Mouse (Mus musculus) embryonic facial prominence, embryonic 11.5 days (tissue): ENCODE results near the gene Apoh. TPM values are rescaled to one million over a fixed set of nuclear protein-coding genes. Genes with fewer than 3 reads are reported as not detected.

ENCODE experiments used
- ATAC-seq: fragments of 200-750 bp; cut with Nextera tagmentation; replicated peaks from 2 replicates; pipeline ENCODE4 v1.8.0; 2017; ENCODE audit warnings: low read depth; ENCODE audit not compliant: insufficient number of reproducible peaks, low FRiP score, low TSS enrichment
- DNase-seq: peaks from one replicate; pipeline ENCODE4 v3.0.0-alpha.2; 2015; ENCODE audit warnings: low spot score
- H3K27ac ChIP-seq: fragments of 300-500 bp; sonication (generic); replicated peaks from 2 replicates; pipeline ENCODE4 v1.5.1; 2014; ENCODE audit warnings: mild to moderate bottlenecking, low read depth, low read length, control low read depth
- H3K27me3 ChIP-seq: fragments of 300-500 bp; sonication (generic); 2 replicates; pipeline ENCODE4 v1.6.1; 2014; ENCODE audit warnings: mild to moderate bottlenecking, low read length, moderate library complexity, mixed read lengths; ENCODE audit not compliant: control insufficient read depth, insufficient read depth
- H3K36me3 ChIP-seq: fragments of 300-500 bp; sonication (generic); replicated peaks from 2 replicates; pipeline ENCODE4 v1.6.1; 2014; ENCODE audit warnings: low read depth, mild to moderate bottlenecking, low read length, moderate library complexity, mixed read lengths; ENCODE audit not compliant: control insufficient read depth, insufficient read depth
- H3K4me1 ChIP-seq: fragments of 300-500 bp; sonication (generic); 2 replicates; pipeline ENCODE4 v1.6.1; 2014; ENCODE audit warnings: low read length, mixed read lengths; ENCODE audit not compliant: control insufficient read depth, insufficient read depth
- H3K4me2 ChIP-seq: fragments of 300-500 bp; sonication (generic); 2 replicates; pipeline ENCODE4 v1.6.1; 2014; ENCODE audit warnings: low read depth, mild to moderate bottlenecking, control low read depth, low read length, moderate library complexity
- H3K4me3 ChIP-seq: fragments of 300-500 bp; sonication (generic); 2 replicates; pipeline ENCODE4 v1.5.1; 2014; ENCODE audit warnings: low read depth, low read length, control low read depth
- H3K9ac ChIP-seq: fragments of 300-500 bp; sonication (generic); replicated peaks from 2 replicates; pipeline ENCODE4 v1.6.1; 2014; ENCODE audit warnings: mild to moderate bottlenecking, control low read depth, low read length
- H3K9me3 ChIP-seq: fragments of 300-500 bp; sonication (generic); replicated peaks from 2 replicates; pipeline ENCODE4 v1.6.1; 2016; ENCODE audit warnings: mild to moderate bottlenecking, low read length, inconsistent platforms, mixed read lengths; ENCODE audit not compliant: control insufficient read depth
- WGBS: fragments of 180-500 bp; shearing (Covaris S2); extraction: QIAGEN DNeasy Blood & Tissue Kit; methylation state at CpG from one replicate; pipeline ENCODE4 v1.1.7; 2014; 5-methylcytosine and 5-hydroxymethylcytosine counted together
- polyA plus RNA-seq: library from polyadenylated mRNA; unstranded; fragments of >200 nt; fragmentation: Nextera tagmentation; extraction: Ambion mirVana; gene quantifications from 2 replicates; pipeline ENCODE4 v1.2.1, GENCODE M21; 2014

Apoh gene
- polyA plus RNA-seq, 1 experiment from 2014 or later, result 0.17 TPM

GRCm38 (mm10) chr11:108317878-108318277, 25.3 kb upstream of the Apoh start:
- Histone ChIP-seq H3K4me3 (no peak overlapping the region), H3K27ac (no peak overlapping the region), H3K4me2 (no peak overlapping the region), H3K9me3 (no peaks in the 10 kb centered on the region), H3K36me3 (no peaks in the 10 kb centered on the region), H3K27me3 (no peaks in the 10 kb centered on the region), H3K9ac (no peak overlapping the region), H3K4me1 (no peaks in the 10 kb centered on the region)
- ATAC-seq, result no peak
- 72% methylated on average over 6 of the region's 6 CpGs for WGBS
- DNase-seq, result no peak

DNA sequence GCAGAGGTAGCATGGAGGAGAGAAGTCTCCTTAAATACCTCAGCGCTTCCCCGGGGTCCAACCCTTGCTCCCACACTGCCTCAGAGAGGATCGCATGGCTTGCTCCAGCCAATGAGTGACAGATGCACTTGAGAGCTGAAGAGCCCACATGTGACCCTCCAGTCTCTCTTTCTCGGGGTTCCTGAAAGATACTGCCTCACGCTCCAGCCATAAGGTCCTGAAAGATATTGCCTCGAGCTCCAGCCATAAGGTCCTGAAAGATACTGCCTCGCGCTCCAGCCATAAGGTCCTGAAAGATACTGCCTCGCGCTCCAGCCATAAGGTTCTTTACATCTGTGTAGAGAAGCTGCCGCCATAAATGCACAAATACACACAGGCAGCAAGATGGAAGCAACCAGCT, 24.0 kb upstream of the Apoh start:
- WGBS, result 86% methylated on average over 11 of the region's 11 CpGs
- no peak for ATAC-seq
- no peak for DNase-seq

GRCm38 (mm10) chr11:108320561-108320960, 22.6 kb upstream of the Apoh start:
- H3K4me3 ChIP-seq, result no peak overlapping the region
- WGBS, result 84% methylated on average over 7 of the region's 7 CpGs

More for the DNA sequence above, 24.0 kb upstream of the Apoh start:
- Histone ChIP-seq H3K9ac (no peak overlapping the region), H3K9me3 (no peaks in the 10 kb centered on the region), H3K27me3 (no peaks in the 10 kb centered on the region), H3K36me3 (no peaks in the 10 kb centered on the region), H3K4me2 (no peak overlapping the region), H3K4me3 (no peak overlapping the region), H3K27ac (no peak overlapping the region), H3K4me1 (no peaks in the 10 kb centered on the region)

DNA sequence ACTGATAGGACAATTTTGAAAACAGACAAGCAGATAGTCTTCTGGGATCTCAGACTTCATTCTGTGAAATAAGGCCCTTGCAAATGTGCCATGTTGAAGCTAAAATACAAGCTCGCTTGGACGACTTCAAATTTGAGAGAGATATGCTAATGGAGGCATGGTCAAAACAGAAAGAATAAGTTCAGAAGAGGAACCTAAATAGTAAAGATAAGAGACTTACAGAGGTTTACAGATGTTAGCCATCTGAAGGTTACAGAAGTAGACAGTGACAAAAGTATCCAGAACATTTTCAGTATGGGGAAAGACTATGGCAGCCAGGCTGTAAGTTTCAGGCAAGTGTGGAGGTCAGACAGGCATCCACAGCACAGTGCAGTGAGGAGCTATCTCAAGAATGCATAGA, 21.0 kb upstream of the Apoh start:
- 91% methylated on average over 2 of the region's 2 CpGs for WGBS
- H3K27me3 ChIP-seq, result no peaks in the 10 kb centered on the region
- no peaks in the 10 kb centered on the region for H3K9me3 ChIP-seq
- no peak for ATAC-seq
- H3K4me1 ChIP-seq, result no peaks in the 10 kb centered on the region
- H3K4me3 ChIP-seq, result no peak overlapping the region
- DNase-seq, result no peak
- no peak overlapping the region for H3K4me2 ChIP-seq
- no peak overlapping the region for H3K27ac ChIP-seq
- H3K9ac ChIP-seq, result no peak overlapping the region
- no peaks in the 10 kb centered on the region for H3K36me3 ChIP-seq

More at GRCm38 (mm10) chr11:108320561-108320960, 22.6 kb upstream of the Apoh start:
- H3K4me1 ChIP-seq, result no peaks in the 10 kb centered on the region
- H3K4me2 ChIP-seq, result no peak overlapping the region
- no peaks in the 10 kb centered on the region for H3K9me3 ChIP-seq
- DNase-seq (no peak), ATAC-seq (no peak)
- no peaks in the 10 kb centered on the region for H3K27me3 ChIP-seq
- H3K36me3 ChIP-seq, result no peaks in the 10 kb centered on the region
- no peak overlapping the region for H3K27ac ChIP-seq
- no peak overlapping the region for H3K9ac ChIP-seq

DNA sequence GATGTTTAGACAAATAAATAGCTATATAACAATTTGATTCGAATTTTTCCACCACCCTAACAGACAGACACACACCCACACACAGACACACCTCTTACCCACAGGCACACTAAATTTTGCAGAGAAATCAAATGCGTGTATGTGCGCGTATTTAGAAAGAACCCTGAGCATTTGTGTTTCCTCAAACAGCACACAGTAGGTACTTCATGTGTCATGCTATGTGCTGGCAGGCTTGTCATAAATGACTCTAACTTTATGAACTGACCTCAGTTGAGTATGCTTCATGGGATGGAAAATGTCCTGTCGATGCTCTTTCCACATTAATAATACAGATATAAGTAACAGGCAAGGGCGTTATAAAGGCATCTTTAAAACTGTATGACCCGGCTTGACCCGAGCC, 17.2 kb upstream of the Apoh start:
- H3K27me3 ChIP-seq, result no peaks in the 10 kb centered on the region
- H3K9ac ChIP-seq, result no peak overlapping the region
- no peaks in the 10 kb centered on the region for H3K4me1 ChIP-seq
- no peak for ATAC-seq
- no peaks in the 10 kb centered on the region for H3K36me3 ChIP-seq
- DNase-seq, result no peak
- H3K4me2 ChIP-seq, result no peak overlapping the region
- no peak overlapping the region for H3K27ac ChIP-seq
- no peak overlapping the region for H3K4me3 ChIP-seq
- H3K9me3 ChIP-seq, result no peaks in the 10 kb centered on the region
- 78% methylated on average over 8 of the region's 8 CpGs for WGBS

DNA sequence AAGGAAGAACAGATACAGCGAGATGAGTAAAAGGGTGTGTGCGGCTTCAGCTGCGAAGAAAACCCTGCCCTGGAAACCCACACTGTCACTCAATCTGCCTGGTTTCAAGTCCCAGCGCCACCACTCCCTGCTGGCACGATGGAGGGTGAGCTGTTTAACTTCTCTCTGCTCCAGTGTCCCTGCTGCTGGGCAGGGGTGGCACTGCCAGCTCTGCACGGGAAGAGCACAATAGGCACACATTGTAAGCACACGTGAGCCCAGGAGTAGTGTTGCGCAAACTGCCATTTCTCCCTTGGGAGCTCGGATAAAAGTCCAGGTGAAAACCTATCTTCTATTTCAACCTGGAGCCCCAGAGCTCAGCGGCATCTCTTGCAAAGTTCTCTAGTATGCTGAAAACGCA, 12.3 kb upstream of the Apoh start:
- Histone ChIP-seq H3K4me3 (no peak overlapping the region), H3K9me3 (no peaks in the 10 kb centered on the region), H3K36me3 (no peaks in the 10 kb centered on the region), H3K27ac (no peak overlapping the region), H3K4me2 (no peak overlapping the region), H3K4me1 (no peaks in the 10 kb centered on the region), H3K9ac (no peak overlapping the region), H3K27me3 (no peaks in the 10 kb centered on the region)
- DNase-seq (no peak), ATAC-seq (no peak)
- 87% methylated on average over 11 of the region's 11 CpGs for WGBS

DNA sequence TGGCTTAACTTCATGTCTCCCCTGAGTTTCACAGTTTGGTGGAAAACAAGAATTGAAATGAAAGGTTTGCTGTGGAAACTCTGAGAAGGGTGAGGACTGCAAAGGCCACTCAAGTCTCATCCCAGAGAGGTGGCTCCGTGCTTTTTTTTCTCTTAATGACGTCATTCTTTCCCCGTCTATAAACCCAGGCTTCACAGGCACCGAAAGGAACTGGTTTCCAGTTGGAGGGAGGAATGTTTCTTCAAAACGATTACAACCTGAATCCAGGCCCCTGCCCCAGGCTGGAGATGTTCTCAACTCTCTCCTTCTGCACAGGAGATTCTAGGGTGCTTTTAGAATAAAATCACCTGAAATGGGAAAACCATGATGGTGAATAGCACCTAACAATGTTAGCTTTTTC, 10.1 kb upstream of the Apoh start:
- Histone ChIP-seq H3K27me3 (no peaks in the 10 kb centered on the region), H3K9ac (no peak overlapping the region), H3K4me1 (no peaks in the 10 kb centered on the region), H3K9me3 (no peaks in the 10 kb centered on the region), H3K27ac (no peak overlapping the region), H3K4me2 (no peak overlapping the region), H3K4me3 (no peak overlapping the region), H3K36me3 (no peaks in the 10 kb centered on the region)
- ATAC-seq (no peak), DNase-seq (no peak)
- WGBS, result 54% methylated on average over 5 of the region's 5 CpGs

DNA sequence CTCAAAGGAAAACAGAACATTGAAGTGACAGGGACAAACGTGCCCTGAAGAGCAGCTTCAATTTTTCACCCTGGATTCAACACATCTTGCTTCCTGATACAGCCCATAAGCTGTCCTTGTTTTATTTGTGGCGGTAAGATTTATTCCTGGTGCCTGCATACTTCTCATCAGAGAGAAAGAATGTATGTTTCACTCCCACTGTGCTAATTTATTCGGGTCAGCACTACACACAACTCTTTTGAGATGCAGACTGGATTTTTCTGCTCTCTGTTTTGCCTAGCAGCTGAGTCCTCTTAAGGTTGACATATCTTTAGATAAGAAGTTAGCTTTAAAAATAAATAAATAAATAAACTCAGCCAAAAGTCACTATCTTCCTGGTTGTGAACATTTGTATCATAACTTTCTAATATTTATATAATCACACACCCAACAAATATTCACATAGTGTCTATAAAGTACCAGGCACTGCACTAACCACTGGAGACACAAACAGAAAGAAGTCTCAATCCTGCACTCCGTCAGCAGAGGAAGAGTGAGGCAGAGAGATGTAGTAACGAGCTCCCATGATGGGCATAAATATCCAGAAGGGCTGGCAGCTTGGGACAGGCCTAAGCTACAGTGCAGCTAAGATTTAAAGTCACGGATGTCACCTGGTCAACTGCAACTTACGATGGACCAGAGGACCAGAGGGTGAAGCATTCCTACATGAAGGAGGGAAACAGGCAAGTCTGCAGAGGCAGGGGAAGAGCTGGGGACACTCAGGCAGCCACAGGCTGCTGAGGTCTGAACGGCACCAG, 9.4 kb upstream of the Apoh start:
- no peaks in the 10 kb centered on the region for H3K4me1 ChIP-seq
- no peak overlapping the region for H3K4me2 ChIP-seq
- no peaks in the 10 kb centered on the region for H3K36me3 ChIP-seq
- DNase-seq, result no peak
- H3K27me3 ChIP-seq, result no peaks in the 10 kb centered on the region
- no peak overlapping the region for H3K4me3 ChIP-seq
- WGBS, result 67% methylated on average over 8 of the region's 8 CpGs
- H3K9ac ChIP-seq, result no peak overlapping the region
- H3K27ac ChIP-seq, result no peak overlapping the region
- no peaks in the 10 kb centered on the region for H3K9me3 ChIP-seq
- ATAC-seq, result no peak
